Mouse (Mus musculus) kidney, adult 18-20 months (tissue): ENCODE results near the gene Rab4a.
"Not testable (repeated sequence)": the region's sequence is repeated elsewhere in the genome, so short reads cannot be mapped to it uniquely, and the experiment has no call there.

Experiments used
- DNase-seq: peaks from one replicate; pipeline ENCODE4 v3.0.0; 2021

Gene Rab4a

GRCm38 (mm10) chr8:123789461-123789860 is 16.3 kb upstream of the Rab4a start:
- DNase-seq = no peak

DNA sequence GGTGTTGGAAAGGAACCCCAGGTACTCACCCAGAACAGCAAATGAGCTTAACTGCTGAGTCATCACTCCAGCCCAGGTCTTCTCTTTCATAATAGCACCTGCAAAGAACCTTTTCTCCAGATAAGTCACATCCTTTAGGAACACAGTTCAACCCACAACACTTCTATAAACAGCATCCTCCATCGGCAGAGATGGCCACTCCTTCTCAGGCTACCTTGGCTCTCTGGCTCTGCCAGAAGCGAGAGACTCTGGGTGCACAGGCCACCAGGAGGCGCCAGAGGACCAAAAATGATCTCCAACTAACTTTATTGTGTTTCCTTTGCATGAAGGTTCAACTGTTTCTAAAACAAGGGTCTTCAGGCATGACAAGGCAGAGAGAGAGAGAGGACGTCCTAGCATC is 15.8 kb upstream of the Rab4a start:
- peak; percentile 89 for DNase-seq

DNA sequence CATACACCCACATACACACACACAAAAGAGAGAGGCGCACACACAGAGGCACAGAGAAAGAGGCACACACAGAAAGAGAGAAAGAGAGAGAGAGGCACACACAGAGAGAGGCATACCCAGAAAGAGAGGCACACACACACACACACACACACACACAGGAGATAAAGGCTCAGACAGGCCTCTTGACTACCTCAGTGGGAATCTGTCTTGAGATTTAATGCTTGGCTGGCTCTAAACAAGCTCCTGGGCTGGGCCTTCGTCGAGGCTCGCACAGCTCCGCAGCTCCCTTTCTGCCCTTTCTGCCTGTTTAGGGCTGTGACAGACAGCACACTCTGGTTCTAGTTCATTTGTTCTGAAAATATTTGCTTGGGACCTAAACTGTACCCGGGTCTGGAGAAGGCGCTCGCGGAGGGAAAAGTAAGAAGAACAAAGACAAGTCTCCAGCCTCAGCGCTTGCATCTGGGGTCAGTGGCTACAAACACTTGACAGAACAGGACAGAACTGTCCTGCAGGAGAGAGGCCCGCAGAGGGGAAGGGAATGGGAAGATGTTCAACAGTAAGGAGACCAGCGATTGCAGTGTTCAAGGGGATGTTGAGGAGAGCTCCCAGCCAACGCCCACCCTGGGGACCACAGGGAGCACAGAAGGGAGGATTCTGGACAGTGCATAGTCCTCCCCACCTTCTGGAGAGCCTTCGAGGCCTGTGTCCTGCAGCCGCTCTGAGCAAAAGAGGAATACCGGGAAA is 14.5 kb upstream of the Rab4a start:
- no peak for DNase-seq

- no peak for DNase-seq
Measured at GRCm38 (mm10) chr8:123791845-123792225, 13.9 kb upstream of the Rab4a start.

- DNase-seq = no peak
Measured at GRCm38 (mm10) chr8:123793900-123794299, 11.9 kb upstream of the Rab4a start.

DNA sequence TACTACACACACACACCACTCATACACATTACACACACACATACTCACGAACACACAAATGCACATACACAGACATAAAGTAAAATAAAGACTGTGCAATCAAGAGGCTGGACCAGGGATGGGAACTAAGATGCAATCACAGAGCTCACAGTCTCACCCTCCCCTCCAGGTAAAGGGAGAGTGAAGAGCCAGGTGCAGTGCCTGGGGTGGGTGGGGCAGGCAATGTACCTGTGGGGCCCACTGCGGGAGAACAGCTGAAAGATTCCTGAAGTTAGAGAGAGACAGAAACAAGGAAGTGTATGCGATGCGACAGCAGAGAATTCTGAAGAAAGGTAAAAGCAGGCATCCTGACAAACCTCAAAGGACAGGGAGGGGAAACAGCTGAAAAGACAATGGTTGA is 11.0 kb upstream of the Rab4a start:
- DNase-seq = no peak

DNA sequence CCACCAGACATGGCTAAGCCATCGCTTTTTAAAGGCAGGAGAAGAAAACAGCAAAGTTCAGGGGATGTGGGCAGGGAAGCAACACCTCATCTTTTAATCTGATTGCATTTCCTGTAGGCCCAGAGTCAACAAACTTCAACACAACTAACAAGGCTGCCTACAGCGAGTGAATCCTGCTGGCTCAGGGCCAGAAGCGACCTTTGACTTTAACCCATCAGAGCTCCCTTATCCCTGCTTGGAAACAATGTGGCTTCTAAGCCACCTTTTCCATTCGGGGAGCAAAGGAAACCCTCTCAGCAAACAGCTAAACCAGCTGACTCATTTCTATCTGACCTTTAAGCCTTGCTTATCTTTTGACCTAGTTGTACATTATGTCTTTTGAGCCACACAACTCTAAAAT is 9.0 kb upstream of the Rab4a start:
- DNase-seq = peak; percentile 36

- DNase-seq = no peak
Measured at GRCm38 (mm10) chr8:123797928-123798327, 7.9 kb upstream of the Rab4a start.

GRCm38 (mm10) chr8:123799434-123799833 is 6.4 kb upstream of the Rab4a start:
- no peak for DNase-seq

- no peak for DNase-seq
Measured at GRCm38 (mm10) chr8:123799885-123800284, 5.9 kb upstream of the Rab4a start.

GRCm38 (mm10) chr8:123800867-123801266 is 4.9 kb upstream of the Rab4a start:
- no peak for DNase-seq

- no peak for DNase-seq
Measured at GRCm38 (mm10) chr8:123801538-123801937, 4.2 kb upstream of the Rab4a start.

- no peak for DNase-seq
Measured at GRCm38 (mm10) chr8:123803639-123804038, 2.1 kb upstream of the Rab4a start.

- DNase-seq = no peak
Measured at GRCm38 (mm10) chr8:123804586-123804985, 1.2 kb upstream of the Rab4a start.

- peak; percentile 13 for DNase-seq
Measured at GRCm38 (mm10) chr8:123805209-123805717, 522 bp upstream of the Rab4a start.

DNA sequence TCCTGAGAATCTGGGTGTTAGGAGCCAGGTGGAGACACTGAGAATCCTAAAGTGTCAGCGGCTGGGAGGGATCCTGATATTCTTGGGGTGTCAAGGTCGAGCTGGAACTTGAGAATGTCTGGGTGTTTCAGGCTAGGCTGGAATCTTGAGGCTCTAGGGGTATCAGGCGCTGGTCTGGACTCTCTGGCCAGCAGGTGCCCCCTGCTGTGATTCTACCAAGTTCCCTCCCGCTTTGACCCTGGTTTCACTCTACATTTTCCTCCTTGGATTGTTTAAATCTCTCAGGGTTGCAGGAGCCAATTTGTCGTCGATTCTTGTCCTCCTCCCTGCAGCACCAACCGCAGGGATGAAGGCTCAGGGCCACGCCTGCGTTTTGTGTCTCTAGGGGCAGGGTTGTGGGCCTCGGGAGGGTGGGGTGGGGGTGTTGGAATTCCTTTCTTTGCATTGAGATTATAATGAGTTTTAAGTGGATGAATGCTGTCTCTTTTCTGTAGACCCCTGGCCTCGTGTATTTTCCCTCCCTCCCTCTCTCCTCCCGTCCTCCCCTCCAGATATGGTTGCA is 670 bp downstream of the Rab4a start:
- DNase-seq = no peak

DNA sequence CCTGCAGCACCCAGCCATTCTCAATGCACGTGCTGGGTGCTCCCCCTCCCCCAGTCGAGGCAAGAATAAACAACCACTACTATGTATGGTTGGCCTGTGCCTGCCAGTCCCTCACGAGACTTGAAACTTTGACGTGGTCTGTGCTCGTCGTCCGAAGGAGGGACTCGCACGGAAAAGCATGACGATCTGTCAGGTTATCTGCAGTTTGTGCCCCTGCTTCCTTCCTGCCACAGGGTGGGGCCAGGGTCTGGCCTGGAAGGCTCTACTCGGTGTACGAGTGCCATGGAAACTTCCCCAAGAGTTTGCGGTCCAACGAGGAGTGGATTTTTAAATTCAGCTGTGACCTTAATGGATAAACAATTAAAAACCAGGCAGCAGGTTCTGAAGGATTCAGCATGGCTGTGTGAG is 1.2 kb downstream of the Rab4a start:
- peak; percentile 54 for DNase-seq

DNA sequence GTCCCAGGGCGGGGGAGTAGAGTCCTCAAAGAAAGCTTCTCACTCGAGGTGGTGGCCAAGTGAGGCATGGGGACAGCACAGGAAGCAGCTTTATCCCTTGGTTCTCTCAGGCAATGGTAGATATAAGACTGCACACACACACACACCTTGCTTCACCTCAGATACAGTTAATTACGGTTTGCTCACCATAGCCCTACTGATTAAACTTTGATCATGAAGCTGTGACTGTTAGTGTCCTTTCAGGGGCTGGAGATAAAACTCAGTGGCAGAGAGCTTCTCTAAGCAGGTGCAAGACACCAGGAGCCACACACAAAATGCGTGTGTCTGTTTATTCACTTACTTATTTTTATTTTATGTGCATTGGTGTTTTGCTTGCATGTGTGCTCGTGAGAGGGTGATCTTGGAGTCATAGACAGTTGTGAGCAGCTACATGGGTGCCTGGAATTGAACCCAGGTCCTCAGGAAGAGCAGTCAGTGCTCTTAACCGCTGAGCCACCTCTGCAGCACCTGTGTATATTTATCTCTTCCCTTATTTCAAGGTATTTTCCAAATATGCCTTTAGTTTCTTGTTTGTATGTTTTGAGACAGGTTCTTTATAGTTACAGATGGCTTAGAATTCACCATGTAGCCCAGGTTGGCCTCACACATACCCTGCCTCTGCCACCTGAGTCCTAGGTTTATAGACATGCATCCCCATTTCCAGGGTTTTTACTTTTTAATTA is 2.2 kb downstream of the Rab4a start:
- DNase-seq = no peak

GRCm38 (mm10) chr8:123808671-123809070 is 2.9 kb downstream of the Rab4a start:
- DNase-seq = no peak

DNA sequence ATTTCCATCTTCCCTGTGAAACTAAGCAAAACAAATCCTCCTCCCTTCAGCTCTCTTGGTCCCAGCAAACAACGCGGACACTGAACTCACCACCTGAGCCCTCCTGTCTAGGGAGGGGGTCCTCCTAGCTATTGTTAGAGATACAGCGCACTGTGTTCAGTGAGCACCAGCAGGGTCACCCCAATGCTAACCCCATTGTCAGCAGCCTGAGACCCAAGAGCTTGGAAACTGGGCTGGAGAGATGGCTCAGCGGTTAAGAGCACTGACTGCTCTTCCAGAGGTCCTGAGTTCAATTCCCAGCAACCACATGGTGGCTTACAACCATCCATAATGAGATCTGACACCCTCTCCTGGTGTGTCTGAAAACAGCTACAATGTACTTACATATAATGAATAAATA is 3.6 kb downstream of the Rab4a start:
- not testable (repeated sequence) for DNase-seq

- no peak for DNase-seq
Measured at GRCm38 (mm10) chr8:123812227-123812626, 6.4 kb downstream of the Rab4a start.

GRCm38 (mm10) chr8:123813173-123813891 is 7.5 kb downstream of the Rab4a start:
- peak; percentile 61 for DNase-seq

GRCm38 (mm10) chr8:123813892-123814266 is 8.1 kb downstream of the Rab4a start:
- DNase-seq = no peak
